Mouse (Mus musculus): ENCODE results near the gene Nlrp4c.
"Not testable (repeated sequence)": the region's sequence is repeated elsewhere in the genome, so short reads cannot be mapped to it uniquely, and the experiment has no call there.

The Nlrp4c gene

GRCm38 (mm10) chr7:6044861-6045260 is at the start of gene Nlrp4c:
Gene Nlrp4c (plus strand): TSS chr7:6045161.
- no peak for DNase-seq

- DNase-seq = no peak
Measured at GRCm38 (mm10) chr7:6010910-6011309, 34.1 kb upstream of the Nlrp4c start, which contains the start of gene Vmn1r65. Gene Vmn1r65 (minus strand): TSS chr7:6011010.

- DNase-seq = no peak
Measured at GRCm38 (mm10) chr7:6119501-6119900, 74.5 kb downstream of the Nlrp4c start.

- not testable (repeated sequence) for DNase-seq
Measured at GRCm38 (mm10) chr7:6120104-6120503, 75.1 kb downstream of the Nlrp4c start.

- DNase-seq = not testable (repeated sequence)
Measured at GRCm38 (mm10) chr7:6121128-6121527, 76.2 kb downstream of the Nlrp4c start.

GRCm38 (mm10) chr7:6126690-6127448 is 81.9 kb downstream of the Nlrp4c start:
- peak; percentile 29 to 70 for DNase-seq

- no peak for DNase-seq
Measured at GRCm38 (mm10) chr7:6130346-6130745, 85.4 kb downstream of the Nlrp4c start.

- DNase-seq = no peak
Measured at GRCm38 (mm10) chr7:6132646-6133045, 87.7 kb downstream of the Nlrp4c start.

- no peak for DNase-seq
Measured at GRCm38 (mm10) chr7:6136497-6136896, 91.5 kb downstream of the Nlrp4c start.

GRCm38 (mm10) chr7:6139295-6139694 is 94.3 kb downstream of the Nlrp4c start:
- DNase-seq = no peak

- DNase-seq = no peak
Measured at GRCm38 (mm10) chr7:6143991-6144531, 99.1 kb downstream of the Nlrp4c start.

GRCm38 (mm10) chr7:6145423-6146188 is 100.6 kb downstream of the Nlrp4c start:
- DNase-seq = no peak

- no peak for DNase-seq
Measured at GRCm38 (mm10) chr7:6146194-6146981, 101.4 kb downstream of the Nlrp4c start.

GRCm38 (mm10) chr7:6146982-6147325 is 102.0 kb downstream of the Nlrp4c start:
- DNase-seq = no peak

- no peak for DNase-seq
Measured at GRCm38 (mm10) chr7:6147688-6148087, 102.7 kb downstream of the Nlrp4c start.

GRCm38 (mm10) chr7:6151266-6151665 is 106.3 kb downstream of the Nlrp4c start:
- DNase-seq = no peak

- DNase-seq = no peak
Measured at GRCm38 (mm10) chr7:6152036-6152435, 107.1 kb downstream of the Nlrp4c start.

- DNase-seq = no peak
Measured at GRCm38 (mm10) chr7:6153131-6153530, 108.2 kb downstream of the Nlrp4c start.

GRCm38 (mm10) chr7:6154164-6154563 is 109.2 kb downstream of the Nlrp4c start:
- DNase-seq = no peak

All from spleen, adult 18-20 months (tissue).